Mouse (Mus musculus) adrenal gland, adult (tissue): Measurements from ENCODE around the gene Gpr137.
A peak's percentile ranks its signal among the peaks of the same experiment; 100 is the strongest.

Experiments used
- DNase-seq, 2 experiments: peaks; one replicate each; pipeline ENCODE4 v3.0.0; 2022 to 2023; ENCODE audit warnings: low spot score in 1 of 2; ENCODE audit not compliant: inconsistent age in 2 of 2

Gpr137 gene

DNA sequence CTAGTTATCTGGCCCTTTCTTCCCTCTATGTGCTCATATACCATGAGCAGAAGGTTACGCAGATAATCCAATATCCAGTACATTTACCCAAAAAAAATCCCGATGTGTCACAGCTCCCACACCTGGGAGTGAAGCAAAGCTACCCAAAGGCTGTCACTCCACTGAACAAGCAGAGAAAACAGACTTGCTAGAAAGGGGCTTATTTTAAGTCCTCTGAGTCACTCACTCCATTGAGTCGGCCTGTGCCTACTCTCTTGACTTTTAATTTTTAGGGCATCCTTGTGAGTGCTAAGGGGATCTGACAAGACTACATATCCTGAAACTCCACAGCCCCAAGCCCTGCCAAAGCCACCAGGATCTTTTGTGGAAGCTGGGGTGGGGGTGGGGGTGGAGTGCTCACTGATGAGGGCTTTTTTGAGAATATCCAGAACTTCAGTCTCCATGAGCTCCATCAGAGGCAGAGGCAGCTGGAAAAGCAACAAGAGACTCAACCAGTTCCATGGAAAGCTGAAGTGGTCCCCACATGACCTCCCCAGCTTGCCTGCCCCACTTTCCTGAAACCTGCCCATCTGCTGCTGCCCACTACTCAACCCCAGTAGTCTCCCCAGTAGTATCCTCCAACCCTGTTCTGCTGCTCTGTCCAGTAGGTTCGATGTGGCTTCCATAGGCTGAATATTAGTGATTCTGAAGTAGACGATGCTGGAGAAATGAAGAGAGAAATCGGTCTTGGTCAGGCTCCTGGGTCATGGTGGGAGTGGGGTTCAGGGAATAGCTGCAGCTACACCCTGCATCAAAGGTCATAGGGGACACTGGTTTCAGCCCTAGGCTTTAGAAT, 19.2 kb downstream of the Gpr137 start:
- no peak for DNase-seq

DNA sequence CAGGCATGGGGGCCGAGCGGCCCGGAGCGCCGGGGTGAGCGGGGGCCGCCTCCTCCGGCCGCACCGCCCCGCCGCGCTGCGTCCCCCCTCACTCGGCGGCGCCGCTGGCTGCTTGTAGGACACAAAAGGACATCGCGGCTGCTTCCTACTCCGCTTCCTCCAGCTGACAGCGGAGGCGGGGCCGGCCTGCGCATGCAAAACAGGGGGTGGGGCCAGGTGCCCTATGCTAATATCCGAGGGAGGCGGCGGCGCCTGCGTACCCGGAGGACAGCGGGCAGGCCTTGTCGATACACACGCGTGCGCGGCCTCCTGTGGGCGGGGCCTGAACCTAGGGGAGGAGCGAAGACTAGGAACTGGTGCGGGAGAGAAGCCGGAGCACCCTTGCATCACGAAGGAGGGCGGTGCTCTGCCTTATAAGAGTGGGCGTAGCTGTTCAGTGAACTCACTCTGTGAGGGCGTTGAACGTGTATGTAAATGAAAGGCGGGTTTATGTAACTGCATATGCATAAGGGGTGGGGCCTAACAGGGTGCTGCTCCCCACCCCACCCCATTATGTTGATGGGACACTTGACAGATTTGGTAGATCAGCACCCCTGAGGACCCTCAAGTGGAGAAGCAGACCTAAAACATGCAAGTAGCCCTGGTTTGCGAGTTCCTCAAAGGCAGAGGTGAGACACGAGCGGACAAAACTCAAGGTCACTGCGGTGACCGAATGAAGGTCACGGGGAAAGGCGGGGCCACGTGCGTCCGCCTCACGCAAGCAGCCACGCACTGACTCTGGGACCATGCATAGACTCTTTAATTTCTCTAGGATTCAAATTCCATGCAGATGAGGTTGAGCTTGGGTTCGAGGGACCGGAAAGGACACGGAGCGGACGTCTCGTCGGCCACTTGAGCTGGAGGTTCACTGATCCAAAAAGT, 20.4 kb downstream of the Gpr137 start, which contains the start of gene Esrra:
Gene Esrra, minus strand, starts transcription at position 167 of the 921 bp plus-strand sequence.
- DNase-seq, result peak; percentile 100

DNA sequence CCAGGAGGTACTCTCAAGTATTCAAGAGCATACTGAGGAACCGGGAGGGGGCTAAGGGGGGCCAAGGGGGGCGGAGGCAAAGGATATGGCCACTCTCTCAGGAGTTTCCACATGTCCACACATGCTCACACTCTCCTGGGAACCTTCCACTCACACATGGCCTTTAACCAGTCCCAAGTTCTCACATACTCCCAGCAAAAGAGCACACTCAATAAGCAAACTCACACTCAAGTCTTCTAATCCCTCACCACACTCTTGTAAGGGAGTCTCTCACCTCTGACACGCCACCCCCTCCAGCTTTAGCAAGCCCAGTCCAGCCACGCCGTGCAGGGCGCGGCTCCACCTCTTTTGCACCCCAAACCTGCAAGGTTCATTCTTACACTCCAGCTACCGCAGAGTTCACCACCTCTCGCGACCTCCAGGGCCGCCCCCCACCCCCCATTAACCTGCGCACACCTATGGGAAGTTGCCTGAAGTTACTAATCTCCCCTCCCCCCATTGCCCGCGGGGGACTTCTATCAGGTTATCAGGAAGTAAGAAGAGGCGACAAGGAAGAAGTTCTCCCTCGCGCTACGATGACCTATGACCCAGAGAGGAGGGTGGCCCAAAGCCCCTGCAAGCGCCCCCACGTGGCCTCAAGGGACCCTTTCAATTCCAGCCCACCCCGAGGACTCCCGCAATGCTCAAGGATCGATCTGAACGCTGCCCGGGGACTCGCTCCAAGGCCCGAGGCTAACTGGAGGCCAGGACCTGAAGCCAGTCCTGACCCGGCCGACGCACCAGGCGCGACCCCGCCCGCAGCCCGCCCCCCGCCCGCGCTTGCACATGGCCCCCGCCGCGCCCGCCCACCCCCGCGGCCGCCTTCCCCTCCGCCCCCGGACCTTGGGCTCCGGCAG, 21.3 kb downstream of the Gpr137 start:
- peak; percentile 77 to 88 for DNase-seq

DNA sequence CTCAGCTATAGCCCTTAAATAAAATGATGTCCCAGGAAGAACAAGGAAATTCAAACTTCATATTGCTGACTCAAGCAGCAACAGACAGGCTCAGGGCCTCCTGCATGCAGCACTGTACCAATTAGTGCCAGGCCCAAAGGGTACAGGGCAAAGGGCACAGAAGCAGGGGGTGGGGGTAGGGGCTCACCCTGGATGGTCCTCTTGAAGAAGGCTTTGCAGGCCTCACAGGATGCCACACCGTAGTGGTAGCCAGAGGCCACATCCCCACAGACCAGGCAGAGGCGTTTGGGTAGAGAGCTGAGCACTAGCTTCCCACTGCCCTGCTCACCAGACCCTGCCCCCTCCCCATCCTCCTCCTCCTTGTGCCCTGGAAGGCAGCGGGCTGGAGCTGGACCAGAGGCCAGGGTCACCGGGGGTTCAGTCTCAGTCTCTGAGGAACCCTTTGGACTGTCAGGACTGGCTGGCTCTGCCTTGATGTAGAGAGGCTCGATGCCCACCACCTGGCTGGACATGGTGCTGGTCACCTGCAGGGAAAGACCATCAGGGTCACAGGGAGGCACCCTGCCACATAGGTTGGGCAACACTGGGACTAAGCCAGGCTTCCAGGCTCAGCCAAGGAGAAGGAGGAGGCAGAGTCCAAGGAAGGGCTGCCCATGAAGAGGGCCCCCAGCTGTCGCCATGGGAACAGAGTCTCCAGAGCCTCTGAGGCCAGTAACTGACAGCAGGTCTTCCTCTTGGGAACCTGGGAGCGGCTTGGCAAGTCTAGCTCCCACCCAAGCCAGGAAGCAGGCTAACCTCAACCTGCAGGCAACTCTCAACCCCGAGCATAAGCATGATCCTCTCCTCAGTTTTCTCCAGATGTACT, 22.2 kb downstream of the Gpr137 start:
- peak; percentile 65 to 86 for DNase-seq

DNA sequence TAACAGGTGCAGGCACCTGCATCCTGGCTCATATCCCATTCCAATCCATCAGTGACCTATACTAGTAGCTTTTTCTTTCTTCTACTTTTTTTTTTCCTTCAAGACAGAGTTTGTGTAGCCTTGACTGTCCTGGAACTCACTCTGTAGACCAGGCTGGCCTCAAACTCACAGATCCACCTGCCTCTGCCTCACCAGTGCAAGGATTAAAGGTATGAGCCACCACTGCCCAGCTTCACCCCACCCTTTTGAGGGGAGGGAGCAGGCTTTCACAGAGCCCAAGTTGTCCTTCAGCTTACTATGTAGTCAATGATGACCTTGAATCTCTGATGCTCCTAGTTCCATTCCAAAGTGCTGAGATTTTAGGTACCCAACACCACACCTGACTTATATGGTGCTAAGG, 22.8 kb downstream of the Gpr137 start:
- peak in 1 of 2 experiments; percentile 62 for DNase-seq

DNA sequence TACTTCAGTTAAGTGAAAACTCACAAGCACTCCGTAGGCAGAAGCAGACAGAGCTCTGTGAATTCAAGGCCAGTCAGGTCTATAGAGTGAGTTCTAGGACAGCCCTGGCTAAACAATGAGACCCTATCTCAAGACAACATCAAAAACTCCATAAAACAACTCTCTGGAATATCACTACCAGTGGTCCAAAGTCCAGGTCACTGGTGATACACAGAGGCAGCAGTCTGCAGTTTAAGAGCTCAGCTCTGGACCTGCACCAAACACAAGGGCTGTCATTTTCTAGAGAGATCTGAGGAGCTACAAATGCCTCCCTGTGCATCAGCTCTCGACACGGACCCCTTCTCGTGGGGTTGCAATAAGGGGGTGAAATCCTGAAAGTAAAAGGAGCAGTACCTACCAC, 24.0 kb downstream of the Gpr137 start:
- peak in 1 of 2 experiments; percentile 28 for DNase-seq

DNA sequence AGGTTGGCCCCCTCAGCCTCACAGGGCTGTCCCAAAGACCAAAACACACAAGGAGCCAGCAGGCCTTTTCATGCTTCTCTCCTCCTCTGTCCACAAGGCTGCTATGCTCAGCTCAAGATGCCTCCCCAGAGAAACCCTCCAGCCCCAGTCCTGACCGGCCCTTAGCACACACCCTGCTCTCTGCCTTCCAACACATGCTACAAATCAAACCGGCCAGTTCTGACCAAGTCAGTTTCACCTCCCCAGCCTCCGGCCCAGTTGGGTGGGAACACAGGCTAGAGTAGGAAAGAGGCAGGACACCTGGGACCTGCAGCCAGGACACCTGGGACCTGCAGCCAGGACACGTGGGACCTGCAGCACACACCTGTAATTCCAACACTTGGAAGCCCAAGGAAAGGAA, 25.8 kb downstream of the Gpr137 start:
- DNase-seq, result peak in 1 of 2 experiments; percentile 31

DNA sequence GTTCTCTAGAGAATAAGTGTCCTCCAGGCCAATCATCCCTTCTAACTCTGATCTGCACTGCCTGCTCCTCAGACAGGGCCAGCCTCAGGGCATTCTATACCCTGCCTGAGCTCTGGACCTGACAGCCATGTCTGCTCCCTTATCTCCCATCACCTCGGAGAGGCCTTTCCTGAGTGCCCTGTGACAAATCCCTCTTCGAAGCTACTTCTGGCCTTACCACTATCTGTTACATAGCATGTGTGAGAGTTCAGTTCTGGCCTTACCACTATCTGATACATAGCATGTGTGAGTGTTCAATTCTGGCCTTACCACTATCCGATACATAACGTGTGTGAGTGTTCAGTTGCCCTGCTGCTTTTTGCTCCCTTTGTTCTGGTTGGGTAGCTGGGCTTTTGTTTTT, 27.0 kb downstream of the Gpr137 start:
- DNase-seq, result peak in 1 of 2 experiments; percentile 21

DNA sequence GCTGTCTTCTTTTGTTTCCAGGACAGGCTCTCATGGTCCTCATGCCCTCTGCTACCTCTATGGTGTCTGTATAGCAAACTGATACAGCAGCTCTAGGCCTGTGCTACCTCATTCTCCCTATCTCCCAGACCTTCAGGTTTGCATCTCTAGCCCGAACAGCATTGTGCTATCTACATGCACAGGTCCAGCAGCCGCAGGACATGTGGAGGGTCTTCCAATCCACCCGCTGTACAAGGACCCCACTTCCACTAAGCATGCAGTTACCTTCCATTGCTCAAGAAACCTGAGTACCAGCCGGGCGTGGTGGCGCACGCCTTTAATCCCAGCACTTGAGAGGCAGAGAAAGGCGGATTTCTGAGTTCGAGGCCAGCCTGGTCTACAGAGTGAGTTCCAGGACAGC, 27.7 kb downstream of the Gpr137 start:
- no peak for DNase-seq

DNA sequence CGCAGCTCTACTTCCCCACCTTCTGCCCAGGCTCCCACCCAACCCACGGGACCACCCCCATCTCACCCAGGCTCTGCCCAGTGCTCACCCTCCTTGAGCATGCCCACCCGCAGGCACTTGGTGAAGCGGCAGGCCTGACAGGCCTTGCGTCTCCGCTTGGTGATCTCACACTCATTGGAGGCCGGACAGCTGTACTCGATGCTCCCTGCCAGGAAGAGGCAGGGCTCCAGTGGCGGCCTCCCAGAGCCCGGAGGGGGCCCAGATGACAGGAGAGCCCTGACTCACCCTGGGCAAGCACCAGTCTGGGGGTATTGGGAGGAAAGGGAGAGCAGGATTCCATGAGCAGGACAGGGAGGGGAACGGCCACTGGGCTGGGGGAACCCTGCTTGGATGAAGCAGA, 28.3 kb downstream of the Gpr137 start:
- peak in 1 of 2 experiments; percentile 36 for DNase-seq

DNA sequence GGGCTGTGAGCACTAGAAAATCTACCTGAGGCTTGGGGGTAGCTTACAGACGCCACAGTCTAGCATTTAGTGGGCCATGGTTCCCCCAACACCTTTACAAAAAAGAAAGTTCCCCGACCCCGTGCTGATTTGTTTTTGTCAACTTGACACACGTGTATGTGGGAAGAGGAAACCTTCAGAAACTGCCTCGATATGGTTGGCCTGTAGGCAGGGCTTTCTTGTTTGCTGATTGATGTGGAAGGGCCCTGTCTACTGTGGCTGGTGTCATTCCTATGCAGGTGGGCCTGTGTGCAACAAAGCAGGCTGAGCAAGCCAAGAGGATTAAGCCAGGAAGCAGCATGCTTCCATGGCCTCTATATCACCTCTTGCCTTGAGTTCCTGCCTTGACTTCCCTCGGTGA, 29.2 kb downstream of the Gpr137 start:
- peak; percentile 4 to 32 for DNase-seq

DNA sequence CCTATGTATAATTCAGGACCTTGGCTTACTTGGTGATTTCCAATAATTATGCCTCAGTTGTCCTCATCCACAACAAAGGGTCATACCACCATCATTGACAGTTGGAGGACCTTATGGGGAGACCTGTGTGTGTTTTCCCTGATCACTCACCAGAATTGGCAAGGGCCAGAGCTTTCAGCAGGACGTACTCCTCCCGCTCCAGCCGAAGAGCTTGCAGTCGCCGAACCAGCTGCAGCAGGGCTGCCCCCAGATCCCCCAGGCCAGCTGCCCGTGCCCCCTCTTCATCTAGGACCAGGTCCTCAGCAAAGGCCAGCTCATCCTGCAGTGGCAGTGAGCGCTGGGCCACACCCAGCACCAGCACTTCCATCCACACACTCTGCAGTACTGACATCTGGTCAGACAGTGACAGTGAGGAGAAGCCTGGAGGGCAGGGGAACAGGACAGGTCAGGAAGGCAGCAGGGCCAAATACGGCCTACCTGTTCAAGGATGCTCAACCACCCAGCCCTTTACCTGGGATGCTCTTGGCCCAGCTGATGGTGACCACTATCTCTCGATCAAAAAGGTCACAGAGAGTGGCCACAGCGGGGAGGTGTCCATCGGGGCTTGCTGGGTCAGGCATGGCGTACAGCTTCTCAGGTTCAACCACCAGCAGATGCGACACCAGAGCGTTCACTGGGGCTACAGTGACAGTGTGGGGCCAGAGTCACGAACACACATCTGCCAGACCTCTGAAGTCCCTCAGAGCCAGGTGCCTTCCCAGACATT, 29.9 kb downstream of the Gpr137 start:
- DNase-seq, result peak; percentile 19 to 46

DNA sequence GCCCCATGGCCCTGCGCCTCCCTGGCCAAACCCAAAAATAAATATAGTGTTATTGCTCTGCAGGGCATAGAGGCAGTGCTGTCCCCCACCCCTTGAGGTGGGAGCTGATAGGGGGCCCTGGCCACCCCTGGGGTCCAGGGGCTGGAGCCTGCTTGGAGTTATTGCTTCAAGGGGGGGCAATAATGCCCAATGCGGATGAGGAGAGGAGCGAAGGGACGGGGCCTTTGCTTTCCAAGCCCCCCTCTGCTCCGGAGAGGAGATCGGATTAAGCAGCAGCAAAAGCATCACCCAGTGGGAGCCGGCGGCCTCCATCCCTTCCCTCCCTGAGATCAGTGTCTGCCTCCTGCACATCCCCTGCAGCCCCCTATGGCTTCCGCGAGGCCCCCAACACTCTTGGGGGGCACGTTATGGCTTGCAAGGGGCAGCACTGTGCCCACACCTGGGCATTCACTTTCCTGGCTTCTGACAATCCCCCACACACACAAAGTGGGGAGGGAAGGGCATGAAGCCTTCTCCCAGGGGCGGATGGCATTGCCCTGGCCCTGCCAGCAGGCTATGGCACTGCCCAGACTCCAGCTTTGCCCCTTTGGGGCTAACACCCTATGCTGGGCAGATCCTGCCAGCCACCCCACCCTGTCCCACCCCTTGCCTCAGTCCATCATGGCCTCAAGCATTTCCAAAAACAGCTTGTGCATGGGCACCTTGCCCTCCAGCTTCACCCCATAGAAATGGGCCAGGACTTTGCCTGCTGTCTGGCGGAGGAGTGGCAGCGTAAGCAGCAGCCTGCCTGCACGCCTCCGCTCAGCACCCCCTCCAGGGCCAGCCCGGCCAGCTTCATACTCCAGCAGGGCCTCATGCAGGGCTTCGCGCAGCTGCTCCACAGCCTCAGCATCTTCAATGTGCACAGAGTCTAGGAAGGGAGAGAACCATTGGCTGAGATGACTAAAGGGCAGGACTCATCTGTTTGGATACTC, 30.9 kb downstream of the Gpr137 start:
- peak; percentile 38 to 52 for DNase-seq

DNA sequence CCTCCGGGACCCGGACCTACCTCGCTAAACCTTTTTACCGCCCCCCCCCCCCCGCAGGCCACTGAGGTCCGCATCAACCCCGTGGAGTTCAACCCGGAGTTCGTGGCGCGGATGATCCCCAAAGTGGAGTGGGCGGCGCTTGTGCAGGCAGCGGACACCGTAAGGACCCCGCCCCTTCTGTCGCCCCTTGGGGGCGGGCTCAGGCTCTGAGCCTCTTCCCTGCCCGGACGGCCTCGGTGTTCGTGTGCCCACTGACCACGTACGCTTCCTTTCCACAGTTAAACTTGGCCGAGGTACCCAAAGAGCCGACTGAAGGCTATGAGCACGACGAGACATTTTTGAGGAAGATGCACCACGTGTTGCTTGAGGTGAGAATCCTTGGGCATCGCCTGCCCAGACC, 32.0 kb downstream of the Gpr137 start:
- peak in 1 of 2 experiments; percentile 77 for DNase-seq

DNA sequence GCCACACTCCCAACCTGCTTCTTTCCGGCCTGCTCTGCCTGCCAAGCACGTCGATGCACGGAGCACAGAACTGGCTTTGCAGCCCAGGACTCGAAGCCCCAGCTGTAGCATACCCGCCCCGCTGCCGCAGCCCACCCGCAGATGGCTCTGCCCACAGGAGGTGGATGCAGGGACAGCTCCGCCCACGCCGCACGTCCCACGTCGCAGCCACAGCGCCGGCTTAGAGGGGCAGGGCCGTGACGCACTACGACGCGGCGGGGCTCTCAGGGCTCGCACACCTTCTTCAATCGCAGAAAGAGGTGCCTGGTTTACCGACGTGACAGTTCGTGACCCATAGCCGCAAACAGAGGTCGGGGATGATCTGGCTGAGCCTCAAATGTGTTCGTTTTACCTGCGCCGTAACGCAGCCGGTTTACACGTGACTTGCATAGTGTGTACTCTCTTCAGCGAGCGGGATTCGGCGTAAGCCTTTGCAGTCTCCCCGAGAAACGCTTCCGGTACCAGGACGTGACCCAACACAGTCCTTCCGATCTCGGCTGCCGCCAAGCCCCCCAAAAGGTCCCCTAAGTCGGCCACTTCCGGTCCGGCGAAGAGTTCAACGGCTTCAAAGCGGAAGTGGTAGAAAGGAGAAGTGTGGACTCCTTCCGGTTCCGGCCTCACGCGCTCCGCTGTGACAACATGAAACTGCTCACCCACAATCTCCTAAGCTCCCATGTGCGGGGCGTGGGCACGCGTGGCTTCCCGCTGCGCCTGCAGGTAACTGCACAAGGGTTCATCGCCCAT, 32.6 kb downstream of the Gpr137 start, which contains the start of the genes Trmt112 and Prdx5:
Gene Trmt112, plus strand, starts transcription at position 192 of the 783 bp plus-strand sequence.
Gene Prdx5, minus strand, starts transcription at position 600 of the 783 bp plus-strand sequence.
- peak; percentile 93 to 96 for DNase-seq

DNA sequence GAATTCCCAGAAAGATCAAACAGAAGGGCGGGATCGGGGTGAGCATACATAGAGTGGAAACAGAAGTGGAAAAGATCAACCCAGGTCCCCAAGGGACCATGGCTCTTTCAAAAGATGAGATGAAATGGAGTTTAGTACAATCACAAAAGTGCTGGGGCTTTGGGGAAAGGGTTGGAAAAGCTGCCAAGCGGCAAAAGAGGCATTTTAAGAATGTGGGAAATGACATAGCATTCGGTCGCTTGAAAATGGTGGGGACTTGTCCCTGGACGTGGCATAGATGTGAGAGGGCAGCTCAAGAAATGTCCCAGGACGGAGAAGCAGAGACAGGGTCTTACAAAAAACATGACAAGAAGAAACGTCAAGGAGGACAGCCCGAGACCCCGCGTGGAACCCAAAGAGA, 33.3 kb downstream of the Gpr137 start:
- DNase-seq, result no peak
